ENCODE assay signal across 27 mouse cellular contexts in the genomic region with DNA sequence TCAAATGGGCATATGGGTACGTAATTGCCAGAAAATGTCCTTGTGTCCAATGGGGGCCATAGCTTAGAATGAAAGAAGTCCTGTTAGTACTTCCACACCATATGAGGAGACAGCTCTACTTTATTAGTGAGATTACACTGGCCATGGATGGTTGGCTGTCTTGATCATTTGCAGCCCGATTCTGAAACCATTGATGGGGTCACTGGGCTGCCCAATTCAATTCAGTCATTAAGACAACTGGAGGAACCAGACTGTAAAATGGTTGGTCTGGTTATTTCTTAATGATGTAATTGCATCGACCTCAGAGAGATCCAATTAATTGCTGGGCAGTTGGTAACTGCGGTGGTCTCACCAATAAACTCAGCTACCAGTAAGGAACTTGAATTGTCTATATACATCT.
"Had no signal": no experiment of that assay in that cellular context is flagged by ENCODE, and none has a peak within 500 bp of the region (broad histone marks: within the 10 kb centered on the region; RNA-seq: fewer than 3 reads in every experiment).

No protein-coding gene starts in this region.

- H3K4me2 ChIP-seq: embryonic facial prominence, embryonic 12.5 days; embryonic facial prominence, embryonic 13.5 days; embryonic facial prominence, embryonic 15.5 days; forebrain, embryonic 12.5 days; forebrain, embryonic 13.5 days; forebrain, embryonic 15.5 days had no signal

- ATAC-seq: forebrain, embryonic 13.5 days; forebrain, embryonic 14.5 days; forebrain, embryonic 15.5 days; forebrain, embryonic 16.5 days; forebrain, postnatal 0 days had no signal

- H3K27ac ChIP-seq: embryonic facial prominence, embryonic 12.5 days; embryonic facial prominence, embryonic 13.5 days; embryonic facial prominence, embryonic 15.5 days; forebrain, embryonic 10.5 days; forebrain, embryonic 12.5 days; forebrain, embryonic 13.5 days; forebrain, embryonic 15.5 days; gastrocnemius, adult 2 months; heart, adult 2 months had no signal

- H3K9me3 ChIP-seq: embryonic facial prominence, embryonic 12.5 days; embryonic facial prominence, embryonic 13.5 days; embryonic facial prominence, embryonic 15.5 days; forebrain, embryonic 10.5 days; forebrain, embryonic 12.5 days; forebrain, embryonic 13.5 days; forebrain, embryonic 15.5 days had no signal

- H3K4me1 ChIP-seq: embryonic facial prominence, embryonic 12.5 days; embryonic facial prominence, embryonic 13.5 days; embryonic facial prominence, embryonic 15.5 days; forebrain, embryonic 12.5 days; forebrain, embryonic 13.5 days; forebrain, embryonic 15.5 days had no signal

- H3K27me3 ChIP-seq: embryonic facial prominence, embryonic 12.5 days; embryonic facial prominence, embryonic 13.5 days; embryonic facial prominence, embryonic 15.5 days; forebrain, embryonic 12.5 days; forebrain, embryonic 13.5 days; forebrain, embryonic 15.5 days had no signal

- H3K36me3 ChIP-seq: embryonic facial prominence, embryonic 12.5 days; embryonic facial prominence, embryonic 13.5 days; embryonic facial prominence, embryonic 15.5 days; forebrain, embryonic 10.5 days; forebrain, embryonic 12.5 days; forebrain, embryonic 15.5 days had no signal

- DNase-seq: cerebellum, adult 8-10 months; cerebellum, adult 9-10 months; cerebellum, adult 9-11 months; cerebellum, postnatal 10 days; cerebellum, postnatal 14 days; cerebellum, postnatal 25 days; cerebellum, postnatal 36 days; embryo, embryonic 11 days; forebrain, postnatal 0 days; gastrocnemius, adult 2 months; gastrocnemius, postnatal 10 days; gastrocnemius, postnatal 14 days; gastrocnemius, postnatal 25 days; gastrocnemius, postnatal 36 days; heart, adult 11 months; heart, adult 18-20 months; heart, adult 2 months had no signal

- H3K4me3 ChIP-seq: embryonic facial prominence, embryonic 12.5 days; embryonic facial prominence, embryonic 13.5 days; embryonic facial prominence, embryonic 15.5 days; erythroblast, embryonic 14.5 days; forebrain, embryonic 10.5 days; forebrain, embryonic 12.5 days; forebrain, embryonic 13.5 days; forebrain, embryonic 15.5 days; gastrocnemius, adult 2 months; heart, adult 2 months had no signal

- H3K9ac ChIP-seq: embryonic facial prominence, embryonic 12.5 days; embryonic facial prominence, embryonic 13.5 days; embryonic facial prominence, embryonic 15.5 days; forebrain, embryonic 12.5 days; forebrain, embryonic 13.5 days; forebrain, embryonic 15.5 days; forebrain, postnatal 0 days had no signal
